Mouse (Mus musculus) embryonic fibroblast, embryonic 13.5 days (primary cell): Measurements from ENCODE around the gene Dcp1a.

ENCODE experiments used
- CTCF ChIP-seq: IDR thresholded peaks from 2 replicates; pipeline ENCODE4 v1.5.1; 2011; ENCODE audit warnings: mild to moderate bottlenecking, control low read depth, low read length, moderate library complexity, borderline replicate concordance; ENCODE audit not compliant: insufficient read depth
- POLR2A ChIP-seq: IDR thresholded peaks from 2 replicates; pipeline ENCODE4 v1.6.1; 2011; ENCODE audit warnings: low read depth, mild to moderate bottlenecking, control low read depth, low read length, moderate library complexity

- TF ChIP-seq POLR2A = no peak
- TF ChIP-seq CTCF = no peak
Observed at GRCm38 (mm10) chr14:30559321-30559850, 80.1 kb downstream of the Dcp1a start.
